Mouse (Mus musculus): ENCODE results near the gene Aff1. TPM values are rescaled to one million over a fixed set of nuclear protein-coding genes. Genes with fewer than 3 reads are reported as not detected.

Aff1 gene
- polyA plus RNA-seq, 1 experiment from 2014 or later = 7.2 TPM

GRCm38 (mm10) chr5:103803386-103803785, 111.2 kb downstream of the Aff1 start:
- Histone ChIP-seq H3K27me3 (replicated peaks) (no peaks in the 10 kb centered on the region), H3K36me3 (no peaks in the 10 kb centered on the region), H3K27ac (no peak overlapping the region), H3K4me1 (peaks cover 10% of the 10 kb centered on the region), H3K4me2 (no peak overlapping the region), H3K9ac (no peak overlapping the region), H3K4me3 (replicated peaks) (no peak overlapping the region), H3K9me3 (no peaks in the 10 kb centered on the region)
- no peak for ATAC-seq (ENCODE audit: insufficient read depth, low FRiP score, low read depth)
- whole genome bisulfite sequencing = 81% methylated on average over 5 of the region's 5 CpGs

DNA sequence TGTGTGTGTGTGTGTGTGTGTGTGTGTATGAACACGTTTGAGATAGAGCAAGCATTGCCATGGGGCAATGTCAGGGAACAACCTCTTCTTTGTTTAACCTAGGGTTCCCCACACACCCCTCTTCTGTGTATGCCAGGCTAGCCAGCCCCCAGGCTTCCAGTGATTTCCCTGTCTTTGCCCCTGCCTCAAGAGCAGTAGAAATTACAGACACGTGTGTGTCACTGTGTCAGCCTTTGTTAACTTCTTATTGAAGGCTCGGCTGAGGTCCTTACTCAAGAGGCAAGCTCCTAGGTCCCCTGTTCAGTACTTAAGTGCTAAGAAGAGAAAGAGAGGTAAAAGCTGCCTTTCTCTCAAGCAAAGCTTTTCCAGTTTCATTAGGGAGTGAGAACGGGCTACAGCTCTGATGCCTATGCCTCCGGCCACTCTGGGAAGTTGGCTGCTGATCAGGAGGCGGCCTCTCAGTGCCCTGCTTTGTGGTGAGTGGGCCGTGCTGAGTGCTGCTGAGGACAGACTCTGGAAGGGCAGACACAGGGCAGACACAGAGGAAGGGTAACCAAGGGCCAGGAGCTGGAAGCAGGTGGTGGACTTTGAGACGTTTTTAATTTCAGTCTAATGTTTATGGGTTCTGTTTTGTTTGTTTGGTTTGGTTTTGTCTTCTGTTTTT, 111.9 kb downstream of the Aff1 start:
- H3K4me2 ChIP-seq = no peak overlapping the region
- H3K9ac ChIP-seq = no peak overlapping the region
- no peaks in the 10 kb centered on the region for H3K36me3 ChIP-seq
- peak overlapping the region; percentile 40; the same call in 1 of the 2 replicates for H3K27ac ChIP-seq
- no peaks in the 10 kb centered on the region for H3K27me3 ChIP-seq (replicated peaks)
- H3K9me3 ChIP-seq = no peaks in the 10 kb centered on the region
- H3K4me3 ChIP-seq (replicated peaks) = no peak overlapping the region
- 43% methylated on average over 8 of the region's 8 CpGs for WGBS
- H3K4me1 ChIP-seq = peaks cover 10% of the 10 kb centered on the region
- peak; percentile 33; the same call in 1 of the 2 replicates for ATAC-seq (ENCODE audit: insufficient read depth, low FRiP score, low read depth)

GRCm38 (mm10) chr5:103806851-103807578, 114.8 kb downstream of the Aff1 start:
- no peaks in the 10 kb centered on the region for H3K9me3 ChIP-seq
- ATAC-seq (ENCODE audit: insufficient read depth, low FRiP score, low read depth) = 0 out of 2 replicates have a peak, but pooled peaks have one; percentile 16
- 64% methylated on average over 17 of the region's 17 CpGs for WGBS
- H3K27me3 ChIP-seq (replicated peaks) = no peaks in the 10 kb centered on the region
- H3K4me2 ChIP-seq = no peak overlapping the region
- no peaks in the 10 kb centered on the region for H3K36me3 ChIP-seq
- no peak overlapping the region for H3K4me3 ChIP-seq (replicated peaks)
- peak overlapping the region; percentile 55; the same call in 1 of the 2 replicates for H3K27ac ChIP-seq
- H3K9ac ChIP-seq = no peak overlapping the region
- H3K4me1 ChIP-seq = peaks cover 10% of the 10 kb centered on the region

DNA sequence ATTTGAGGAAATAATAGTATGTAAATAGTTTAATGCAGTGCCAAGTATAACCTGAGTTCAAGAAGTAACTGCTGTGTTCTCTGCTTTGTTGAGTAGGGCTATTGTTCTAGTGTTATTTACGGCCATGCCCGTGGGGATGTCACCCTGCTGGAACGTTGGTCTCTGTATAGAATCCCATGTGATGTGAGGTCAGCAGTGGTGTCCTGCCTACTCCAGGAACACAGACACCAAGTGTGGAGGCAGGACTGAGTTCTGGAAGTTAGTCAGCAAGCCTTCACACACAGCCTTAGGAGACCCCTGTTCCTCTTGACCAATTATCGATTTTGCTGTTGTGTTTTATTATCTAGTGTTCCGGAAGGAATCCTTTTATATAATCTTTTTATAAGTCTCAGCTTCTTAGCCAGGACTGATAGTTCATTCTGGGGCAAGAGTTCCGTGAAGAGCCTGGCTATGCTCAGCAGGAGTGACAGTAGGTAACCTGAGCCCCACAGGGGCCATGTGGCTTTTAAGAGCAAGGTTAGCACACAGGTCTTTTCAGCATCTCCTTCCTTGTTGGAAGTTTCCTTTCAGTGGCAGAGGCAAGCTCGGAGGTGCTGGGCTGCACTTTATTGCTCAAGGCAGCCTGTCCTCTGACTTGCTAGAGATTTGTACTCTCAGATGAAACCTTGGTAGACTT, 115.6 kb downstream of the Aff1 start:
- Histone ChIP-seq H3K27me3 (replicated peaks) (no peaks in the 10 kb centered on the region), H3K9me3 (no peaks in the 10 kb centered on the region), H3K27ac (peak overlapping the region; percentile 46; the same call in 1 of the 2 replicates), H3K36me3 (no peaks in the 10 kb centered on the region), H3K4me2 (no peak overlapping the region), H3K4me1 (peaks cover 10% of the 10 kb centered on the region), H3K4me3 (replicated peaks) (no peak overlapping the region), H3K9ac (no peak overlapping the region)
- 0 out of 2 replicates have a peak, but pooled peaks have one; percentile 19 for ATAC-seq (ENCODE audit: insufficient read depth, low FRiP score, low read depth)
- WGBS = 59% methylated on average over 7 of the region's 7 CpGs

GRCm38 (mm10) chr5:103809674-103810330, 117.6 kb downstream of the Aff1 start:
- no peak overlapping the region for H3K4me3 ChIP-seq (replicated peaks)
- no peak overlapping the region for H3K4me2 ChIP-seq
- peaks cover 5% of the 10 kb centered on the region; the same call in 1 of the 2 replicates for H3K4me1 ChIP-seq
- H3K27me3 ChIP-seq (replicated peaks) = no peaks in the 10 kb centered on the region
- no peak overlapping the region for H3K9ac ChIP-seq
- no peaks in the 10 kb centered on the region for H3K9me3 ChIP-seq
- 89% methylated on average over 7 of the region's 7 CpGs for WGBS
- no peaks in the 10 kb centered on the region for H3K36me3 ChIP-seq
- H3K27ac ChIP-seq = no peak overlapping the region
- no peak for ATAC-seq (ENCODE audit: insufficient read depth, low FRiP score, low read depth)

- ATAC-seq (ENCODE audit: insufficient read depth, low FRiP score, low read depth) = no peak
- 78% methylated on average over 5 of the region's 5 CpGs for WGBS
- no peak overlapping the region for H3K4me2 ChIP-seq
- H3K9me3 ChIP-seq = no peaks in the 10 kb centered on the region
- H3K27me3 ChIP-seq (replicated peaks) = no peaks in the 10 kb centered on the region
- H3K4me3 ChIP-seq (replicated peaks) = no peak overlapping the region
- H3K9ac ChIP-seq = no peak overlapping the region
- no peak overlapping the region for H3K27ac ChIP-seq
- H3K36me3 ChIP-seq = no peaks in the 10 kb centered on the region
- H3K4me1 ChIP-seq = no peaks in the 10 kb centered on the region
These were observed 121.1 kb downstream of the Aff1 start for GRCm38 (mm10) chr5:103813291-103813690.

DNA sequence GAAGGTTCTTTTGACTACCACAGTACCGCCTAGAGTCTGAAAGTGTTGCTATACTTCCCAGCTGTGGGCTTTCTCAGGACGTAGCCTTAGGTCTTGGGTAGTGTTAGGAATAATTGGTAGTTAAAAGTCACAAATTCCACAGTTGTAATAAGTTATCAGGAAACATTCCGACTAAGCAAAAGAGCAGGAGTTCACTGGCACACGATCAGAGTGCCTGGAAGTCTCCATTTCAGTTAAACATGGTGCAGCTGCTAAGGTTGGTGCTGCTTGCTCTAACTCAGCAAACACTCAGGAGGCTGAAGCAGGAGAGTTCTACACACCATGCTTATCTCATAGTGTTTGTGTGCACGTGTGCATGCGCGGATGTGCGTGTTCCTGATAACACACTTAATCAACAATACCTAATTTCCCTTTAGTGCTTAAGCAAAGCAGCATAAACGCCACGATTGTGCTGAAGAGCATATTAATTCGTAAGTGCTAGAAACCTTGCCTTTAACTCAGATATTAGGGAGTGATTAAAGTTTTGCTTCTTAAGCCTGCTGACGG, 121.9 kb downstream of the Aff1 start:
- Histone ChIP-seq H3K27ac (peak overlapping the region; percentile 69; the same call in 1 of the 2 replicates), H3K4me3 (replicated peaks) (no peak overlapping the region), H3K4me1 (no peaks in the 10 kb centered on the region), H3K9ac (no peak overlapping the region), H3K9me3 (no peaks in the 10 kb centered on the region), H3K4me2 (no peak overlapping the region), H3K27me3 (replicated peaks) (no peaks in the 10 kb centered on the region), H3K36me3 (no peaks in the 10 kb centered on the region)
- no peak for ATAC-seq (ENCODE audit: insufficient read depth, low FRiP score, low read depth)
- WGBS = 75% methylated on average over 12 of the region's 12 CpGs

DNA sequence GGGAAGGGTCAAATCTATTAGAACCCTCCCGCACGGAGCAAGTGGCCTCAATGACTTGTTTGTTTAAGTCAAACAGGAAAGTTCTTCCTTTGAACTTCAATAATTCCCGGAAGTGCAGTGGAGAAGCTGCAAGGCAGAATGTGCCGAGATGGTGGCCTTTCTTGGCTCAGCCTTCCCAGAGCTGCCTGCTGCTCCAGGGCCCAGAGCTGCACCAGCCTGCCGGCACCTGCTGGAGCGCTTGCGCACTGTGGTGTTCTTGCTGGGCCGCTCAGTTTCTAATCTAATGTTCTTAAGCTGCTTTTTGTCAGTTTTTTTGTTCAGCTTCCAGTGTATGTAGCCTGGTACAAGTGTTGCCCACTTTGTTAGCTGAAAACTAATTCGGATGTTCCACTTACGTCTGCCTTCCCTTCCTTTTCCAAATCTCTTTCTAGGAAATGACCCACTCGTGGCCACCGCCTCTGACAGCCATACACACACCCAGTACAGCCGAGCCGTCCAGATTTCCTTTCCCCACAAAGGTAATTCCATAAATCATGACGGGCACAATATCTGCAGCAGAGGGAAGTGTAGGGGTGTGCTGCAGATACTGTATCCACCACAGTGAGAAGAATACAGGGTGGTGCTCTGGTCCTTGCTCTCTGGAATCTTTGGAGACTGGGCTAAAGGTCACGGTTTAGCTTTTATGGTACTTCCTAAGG, 122.5 kb downstream of the Aff1 start:
- no peaks in the 10 kb centered on the region for H3K27me3 ChIP-seq (replicated peaks)
- ATAC-seq (ENCODE audit: insufficient read depth, low FRiP score, low read depth) = peak; percentile 70; the same call in 1 of the 2 replicates
- no peaks in the 10 kb centered on the region for H3K4me1 ChIP-seq
- H3K4me3 ChIP-seq (replicated peaks) = no peak overlapping the region
- H3K9ac ChIP-seq = no peak overlapping the region
- H3K4me2 ChIP-seq = no peak overlapping the region
- H3K27ac ChIP-seq = peak overlapping the region; percentile 69
- H3K9me3 ChIP-seq = no peaks in the 10 kb centered on the region
- 47% methylated on average over 16 of the region's 16 CpGs for WGBS
- H3K36me3 ChIP-seq = no peaks in the 10 kb centered on the region

DNA sequence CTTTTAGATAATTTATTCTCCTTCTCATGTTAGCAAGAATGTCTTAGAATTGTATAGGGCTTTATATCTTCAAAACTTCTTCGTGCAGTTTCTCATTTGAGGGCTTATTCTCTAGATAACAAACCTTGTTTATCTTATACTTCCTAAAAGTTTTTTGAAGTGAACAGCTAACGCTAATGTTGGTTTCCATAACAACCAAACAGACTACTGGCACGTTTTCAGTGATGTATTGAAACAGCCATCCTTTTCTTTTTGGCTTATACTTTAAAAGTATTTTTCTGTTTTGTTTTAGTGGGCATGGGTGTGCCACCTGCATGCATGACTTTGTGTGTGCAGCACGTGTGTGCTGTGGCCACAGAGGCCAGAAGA, 123.1 kb downstream of the Aff1 start:
- Histone ChIP-seq H3K27ac (no peak overlapping the region), H3K9ac (no peak overlapping the region), H3K36me3 (no peaks in the 10 kb centered on the region), H3K27me3 (replicated peaks) (no peaks in the 10 kb centered on the region), H3K4me3 (replicated peaks) (no peak overlapping the region), H3K9me3 (no peaks in the 10 kb centered on the region), H3K4me2 (no peak overlapping the region), H3K4me1 (no peaks in the 10 kb centered on the region)
- WGBS = 45% methylated on average over 4 of the region's 4 CpGs
- no peak for ATAC-seq (ENCODE audit: insufficient read depth, low FRiP score, low read depth)

- Histone ChIP-seq H3K9ac (no peak overlapping the region), H3K36me3 (no peaks in the 10 kb centered on the region), H3K27me3 (replicated peaks) (no peaks in the 10 kb centered on the region), H3K4me1 (no peaks in the 10 kb centered on the region), H3K4me2 (no peak overlapping the region), H3K9me3 (no peaks in the 10 kb centered on the region), H3K27ac (no peak overlapping the region), H3K4me3 (replicated peaks) (no peak overlapping the region)
- WGBS = 90% methylated on average over 3 of the region's 3 CpGs
- ATAC-seq (ENCODE audit: insufficient read depth, low FRiP score, low read depth) = no peak
These were observed 124.5 kb downstream of the Aff1 start for GRCm38 (mm10) chr5:103816718-103817117.

GRCm38 (mm10) chr5:103817754-103818153, 125.6 kb downstream of the Aff1 start:
- Histone ChIP-seq H3K9ac (no peak overlapping the region), H3K4me2 (no peak overlapping the region), H3K27ac (no peak overlapping the region), H3K4me1 (no peaks in the 10 kb centered on the region), H3K4me3 (replicated peaks) (no peak overlapping the region), H3K9me3 (no peaks in the 10 kb centered on the region), H3K27me3 (replicated peaks) (no peaks in the 10 kb centered on the region), H3K36me3 (no peaks in the 10 kb centered on the region)
- WGBS = 0% methylated on average over 1 of the region's 1 CpGs
- ATAC-seq (ENCODE audit: insufficient read depth, low FRiP score, low read depth) = peak; percentile 47; the same call in 1 of the 2 replicates

Measured in stomach, embryonic 15.5 days (tissue).